Mouse (Mus musculus): ENCODE results near the gene Fxyd5. TPM values are rescaled to one million over a fixed set of nuclear protein-coding genes. Genes with fewer than 3 reads are reported as not detected.

Fxyd5 gene
- polyA plus RNA-seq (2014; fragmentation: Nextera tagmentation; extraction: Ambion mirVana): 10.2 and 12.9 TPM in 2 replicates

GRCm38 (mm10) chr7:31042431-31042910, at the start of gene Fxyd5:
Fxyd5 (minus strand) TSS chr7:31042481.
- Histone ChIP-seq H3K9me3 (ENCODE audit: control insufficient read depth, low read length) (no peaks in the 10 kb centered on the region), H3K4me3 (ENCODE audit: low read depth, low read length) (no peak within 1 kb of the TSS), H3K36me3 (ENCODE audit: control insufficient read depth, insufficient read depth, low read length) (no peaks in the 10 kb centered on the region), H3K9ac (ENCODE audit: low read length) (no peak within 1 kb of the TSS), H3K4me2 (ENCODE audit: low read depth, low read length, severe bottlenecking) (peak within 1 kb of the TSS; percentile 39), H3K27me3 (ENCODE audit: control insufficient read depth, insufficient read depth, low read length) (peaks cover 16% of the 10 kb centered on the region), H3K4me1 (replicated peaks; ENCODE audit: control insufficient read depth, insufficient read depth, low read length) (0 out of 2 replicates have a peak, but pooled peaks cover 2% of the 10 kb centered on the region), H3K27ac (ENCODE audit: low read depth, low read length) (no peak within 1 kb of the TSS)
- ATAC-seq (replicated peaks; ENCODE audit: low FRiP score): no peak
- no peak for DNase-seq (ENCODE audit: low spot score)
- WGBS: 34% methylated on average over 10 of the region's 10 CpGs

DNA sequence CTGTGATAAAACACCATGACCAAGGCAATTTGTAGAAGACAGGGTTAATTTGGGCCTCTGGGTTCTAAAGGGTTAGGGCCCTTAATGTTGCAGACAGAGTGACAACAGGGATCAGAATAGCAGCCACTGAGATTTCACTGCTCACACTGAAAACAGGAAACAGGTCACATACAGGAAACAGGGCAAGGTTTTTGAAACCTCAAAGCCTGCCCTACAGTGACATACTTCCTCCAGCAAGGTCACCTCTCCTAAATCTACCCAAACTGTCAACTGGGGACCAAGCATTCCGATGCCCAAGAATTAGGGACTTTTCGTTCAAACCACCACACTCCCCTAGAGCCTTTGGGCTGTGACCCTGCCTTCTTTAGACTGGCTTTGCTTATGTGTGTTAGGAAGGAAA, 47.4 kb upstream of the Fxyd5 start:
- ATAC-seq (replicated peaks; ENCODE audit: low FRiP score) (no peak), DNase-seq (ENCODE audit: low spot score) (no peak)
- H3K27ac ChIP-seq (ENCODE audit: low read depth, low read length): no peak overlapping the region
- H3K4me2 ChIP-seq (ENCODE audit: low read depth, low read length, severe bottlenecking): no peak overlapping the region
- H3K36me3 ChIP-seq (ENCODE audit: control insufficient read depth, insufficient read depth, low read length): no peaks in the 10 kb centered on the region
- no peak overlapping the region for H3K4me3 ChIP-seq (ENCODE audit: low read depth, low read length)
- no peaks in the 10 kb centered on the region for H3K9me3 ChIP-seq (ENCODE audit: control insufficient read depth, low read length)
- no peak overlapping the region for H3K9ac ChIP-seq (ENCODE audit: low read length)
- H3K4me1 ChIP-seq (replicated peaks; ENCODE audit: control insufficient read depth, insufficient read depth, low read length): 0 out of 2 replicates have a peak, but pooled peaks cover 3% of the 10 kb centered on the region
- H3K27me3 ChIP-seq (ENCODE audit: control insufficient read depth, insufficient read depth, low read length): no peaks in the 10 kb centered on the region
- 98% methylated on average over 2 of the region's 2 CpGs for WGBS

GRCm38 (mm10) chr7:31088206-31088605, 45.9 kb upstream of the Fxyd5 start:
- H3K4me2 ChIP-seq (ENCODE audit: low read depth, low read length, severe bottlenecking): no peak overlapping the region
- WGBS: 60% methylated on average over 3 of the region's 3 CpGs
- no peak overlapping the region for H3K4me3 ChIP-seq (ENCODE audit: low read depth, low read length)
- ATAC-seq (replicated peaks; ENCODE audit: low FRiP score) (no peak), DNase-seq (ENCODE audit: low spot score) (no peak)
- no peak overlapping the region for H3K9ac ChIP-seq (ENCODE audit: low read length)
- H3K36me3 ChIP-seq (ENCODE audit: control insufficient read depth, insufficient read depth, low read length): no peaks in the 10 kb centered on the region
- no peak overlapping the region for H3K27ac ChIP-seq (ENCODE audit: low read depth, low read length)
- no peaks in the 10 kb centered on the region for H3K27me3 ChIP-seq (ENCODE audit: control insufficient read depth, insufficient read depth, low read length)
- 0 out of 2 replicates have a peak, but pooled peaks cover 3% of the 10 kb centered on the region for H3K4me1 ChIP-seq (replicated peaks; ENCODE audit: control insufficient read depth, insufficient read depth, low read length)
- H3K9me3 ChIP-seq (ENCODE audit: control insufficient read depth, low read length): no peaks in the 10 kb centered on the region

- Histone ChIP-seq H3K9ac (ENCODE audit: low read length) (no peak overlapping the region), H3K36me3 (ENCODE audit: control insufficient read depth, insufficient read depth, low read length) (no peaks in the 10 kb centered on the region), H3K4me2 (ENCODE audit: low read depth, low read length, severe bottlenecking) (no peak overlapping the region), H3K4me1 (replicated peaks; ENCODE audit: control insufficient read depth, insufficient read depth, low read length) (0 out of 2 replicates have a peak, but pooled peaks cover 3% of the 10 kb centered on the region), H3K27ac (ENCODE audit: low read depth, low read length) (no peak overlapping the region), H3K4me3 (ENCODE audit: low read depth, low read length) (no peak overlapping the region), H3K27me3 (ENCODE audit: control insufficient read depth, insufficient read depth, low read length) (no peaks in the 10 kb centered on the region), H3K9me3 (ENCODE audit: control insufficient read depth, low read length) (no peaks in the 10 kb centered on the region)
- DNase-seq (ENCODE audit: low spot score) (no peak), ATAC-seq (replicated peaks; ENCODE audit: low FRiP score) (no peak)
- 84% methylated on average over 2 of the region's 2 CpGs for WGBS
Observed at GRCm38 (mm10) chr7:31087262-31087661, 45.0 kb upstream of the Fxyd5 start.

DNA sequence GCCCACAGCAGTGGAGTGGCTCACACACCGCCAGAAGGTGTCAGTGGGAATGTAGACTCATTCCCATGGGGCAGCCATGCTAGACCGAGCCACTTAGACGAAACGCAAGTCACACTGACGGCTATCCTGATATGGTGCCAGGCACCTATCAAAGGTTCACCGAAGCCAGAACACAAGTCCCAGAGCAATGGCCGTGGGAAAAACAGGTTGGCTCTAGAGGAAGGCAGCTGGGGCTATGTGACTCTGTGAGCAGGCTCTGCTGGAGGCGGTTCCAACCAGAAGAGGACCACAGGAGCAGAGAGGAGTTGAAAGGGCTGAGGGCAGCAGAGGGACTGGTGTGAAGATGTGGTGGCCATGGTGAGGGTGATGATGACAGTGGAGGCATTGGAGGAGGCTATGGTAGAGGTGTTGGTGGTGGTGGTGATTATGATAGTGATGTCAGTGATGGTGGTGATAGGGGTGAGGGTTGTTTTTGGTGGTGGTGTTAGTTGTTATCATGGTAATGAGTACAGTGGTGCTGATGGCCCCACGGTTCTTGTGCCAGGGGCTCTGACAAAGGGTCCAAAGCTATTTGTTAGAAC, 44.0 kb upstream of the Fxyd5 start:
- no peak overlapping the region for H3K4me2 ChIP-seq (ENCODE audit: low read depth, low read length, severe bottlenecking)
- 0 out of 2 replicates have a peak, but pooled peaks cover 3% of the 10 kb centered on the region for H3K4me1 ChIP-seq (replicated peaks; ENCODE audit: control insufficient read depth, insufficient read depth, low read length)
- no peaks in the 10 kb centered on the region for H3K36me3 ChIP-seq (ENCODE audit: control insufficient read depth, insufficient read depth, low read length)
- H3K27ac ChIP-seq (ENCODE audit: low read depth, low read length): no peak overlapping the region
- WGBS: 93% methylated on average over 9 of the region's 9 CpGs
- H3K9me3 ChIP-seq (ENCODE audit: control insufficient read depth, low read length): no peaks in the 10 kb centered on the region
- H3K27me3 ChIP-seq (ENCODE audit: control insufficient read depth, insufficient read depth, low read length): no peaks in the 10 kb centered on the region
- no peak overlapping the region for H3K4me3 ChIP-seq (ENCODE audit: low read depth, low read length)
- no peak overlapping the region for H3K9ac ChIP-seq (ENCODE audit: low read length)
- ATAC-seq (replicated peaks; ENCODE audit: low FRiP score) (no peak), DNase-seq (ENCODE audit: low spot score) (no peak)

- WGBS: 24% methylated on average over 3 of the region's 3 CpGs
- no peaks in the 10 kb centered on the region for H3K9me3 ChIP-seq (ENCODE audit: control insufficient read depth, low read length)
- H3K4me3 ChIP-seq (ENCODE audit: low read depth, low read length): no peak overlapping the region
- no peak overlapping the region for H3K27ac ChIP-seq (ENCODE audit: low read depth, low read length)
- 0 out of 2 replicates have a peak, but pooled peaks have one; percentile 27 for ATAC-seq (replicated peaks; ENCODE audit: low FRiP score)
- no peak overlapping the region for H3K9ac ChIP-seq (ENCODE audit: low read length)
- DNase-seq (ENCODE audit: low spot score): no peak
- H3K4me2 ChIP-seq (ENCODE audit: low read depth, low read length, severe bottlenecking): no peak overlapping the region
- no peaks in the 10 kb centered on the region for H3K36me3 ChIP-seq (ENCODE audit: control insufficient read depth, insufficient read depth, low read length)
- no peaks in the 10 kb centered on the region for H3K27me3 ChIP-seq (ENCODE audit: control insufficient read depth, insufficient read depth, low read length)
- 0 out of 2 replicates have a peak, but pooled peaks cover 3% of the 10 kb centered on the region for H3K4me1 ChIP-seq (replicated peaks; ENCODE audit: control insufficient read depth, insufficient read depth, low read length)
Observed at GRCm38 (mm10) chr7:31085171-31085570, 42.9 kb upstream of the Fxyd5 start.

DNA sequence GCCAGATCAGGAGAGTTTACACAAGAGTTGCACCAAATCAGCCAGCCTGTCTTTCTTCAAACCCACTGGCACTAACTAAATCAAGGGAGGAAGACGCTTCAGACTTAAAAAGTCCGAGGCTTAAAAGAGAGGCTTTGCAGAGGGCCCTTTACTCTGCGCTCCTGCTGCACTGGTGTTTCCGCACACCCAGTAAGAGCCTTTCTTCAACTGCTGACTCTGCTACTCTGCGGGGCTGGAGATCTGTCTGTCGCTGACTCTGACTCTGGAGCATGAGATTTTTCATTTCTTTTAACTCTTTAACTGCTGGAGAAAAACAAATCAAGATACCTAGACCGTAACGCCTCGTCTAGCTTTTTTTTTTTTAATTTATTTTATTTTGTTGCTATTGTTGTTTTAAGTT, 41.9 kb upstream of the Fxyd5 start:
- no peak overlapping the region for H3K27ac ChIP-seq (ENCODE audit: low read depth, low read length)
- no peak overlapping the region for H3K9ac ChIP-seq (ENCODE audit: low read length)
- ATAC-seq (replicated peaks; ENCODE audit: low FRiP score) (no peak), DNase-seq (ENCODE audit: low spot score) (no peak)
- no peaks in the 10 kb centered on the region for H3K27me3 ChIP-seq (ENCODE audit: control insufficient read depth, insufficient read depth, low read length)
- H3K36me3 ChIP-seq (ENCODE audit: control insufficient read depth, insufficient read depth, low read length): no peaks in the 10 kb centered on the region
- H3K4me3 ChIP-seq (ENCODE audit: low read depth, low read length): no peak overlapping the region
- H3K4me1 ChIP-seq (replicated peaks; ENCODE audit: control insufficient read depth, insufficient read depth, low read length): 0 out of 2 replicates have a peak, but pooled peaks cover 3% of the 10 kb centered on the region
- 57% methylated on average over 9 of the region's 9 CpGs for WGBS
- H3K4me2 ChIP-seq (ENCODE audit: low read depth, low read length, severe bottlenecking): no peak overlapping the region
- no peaks in the 10 kb centered on the region for H3K9me3 ChIP-seq (ENCODE audit: control insufficient read depth, low read length)

DNA sequence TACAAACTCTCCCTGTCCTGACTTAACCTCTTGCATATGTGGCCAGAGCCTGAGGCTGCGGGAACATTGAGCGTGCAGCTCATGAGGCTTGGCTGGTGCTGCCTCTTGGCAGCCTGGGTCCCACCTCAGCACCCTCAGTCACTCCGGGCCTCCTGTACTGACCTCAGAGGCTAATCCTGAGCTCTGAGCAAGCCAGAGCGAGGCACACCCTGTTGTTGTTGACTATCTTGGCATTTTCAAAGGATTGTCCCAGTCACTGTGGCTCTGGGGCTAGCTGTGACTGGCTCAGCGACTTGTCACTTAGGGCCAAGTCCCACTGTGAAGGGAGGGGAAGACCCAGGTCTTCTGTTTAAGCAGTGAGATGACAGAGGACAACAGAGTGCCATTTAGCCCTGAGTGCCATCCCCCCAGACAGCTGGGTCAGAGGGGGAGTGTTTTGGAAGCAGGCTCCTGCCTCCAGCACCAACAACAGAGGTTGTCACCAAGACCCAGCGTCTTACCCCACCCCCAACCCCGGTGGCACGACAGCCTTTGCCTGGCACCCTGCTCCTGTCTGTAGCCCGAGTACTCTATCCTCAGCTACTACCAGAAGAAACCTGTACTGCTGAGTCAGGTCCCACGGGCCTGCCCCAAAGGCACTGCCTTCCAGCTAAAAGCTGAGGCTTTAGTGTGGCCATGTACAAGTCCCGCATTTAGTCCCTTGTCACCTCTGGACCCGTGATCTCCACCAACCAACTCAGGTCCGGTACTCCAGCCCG, 40.7 kb upstream of the Fxyd5 start:
- no peak overlapping the region for H3K4me2 ChIP-seq (ENCODE audit: low read depth, low read length, severe bottlenecking)
- 0 out of 2 replicates have a peak, but pooled peaks cover 3% of the 10 kb centered on the region for H3K4me1 ChIP-seq (replicated peaks; ENCODE audit: control insufficient read depth, insufficient read depth, low read length)
- no peaks in the 10 kb centered on the region for H3K36me3 ChIP-seq (ENCODE audit: control insufficient read depth, insufficient read depth, low read length)
- DNase-seq (ENCODE audit: low spot score): no peak
- no peak for ATAC-seq (replicated peaks; ENCODE audit: low FRiP score)
- WGBS: 61% methylated on average over 14 of the region's 14 CpGs
- no peak overlapping the region for H3K4me3 ChIP-seq (ENCODE audit: low read depth, low read length)
- no peaks in the 10 kb centered on the region for H3K27me3 ChIP-seq (ENCODE audit: control insufficient read depth, insufficient read depth, low read length)
- H3K9me3 ChIP-seq (ENCODE audit: control insufficient read depth, low read length): no peaks in the 10 kb centered on the region
- no peak overlapping the region for H3K27ac ChIP-seq (ENCODE audit: low read depth, low read length)
- H3K9ac ChIP-seq (ENCODE audit: low read length): no peak overlapping the region

Measured in forebrain, embryonic 11.5 days (tissue).